Mouse (Mus musculus): ENCODE measurements at regions not wholly inside any gene's neighbourhood (a gene's known extent, or its start where the extent isn't known, plus 50 kb on each side); places are given as distances from the start of the nearest gene placed in this dataset.

DNA sequence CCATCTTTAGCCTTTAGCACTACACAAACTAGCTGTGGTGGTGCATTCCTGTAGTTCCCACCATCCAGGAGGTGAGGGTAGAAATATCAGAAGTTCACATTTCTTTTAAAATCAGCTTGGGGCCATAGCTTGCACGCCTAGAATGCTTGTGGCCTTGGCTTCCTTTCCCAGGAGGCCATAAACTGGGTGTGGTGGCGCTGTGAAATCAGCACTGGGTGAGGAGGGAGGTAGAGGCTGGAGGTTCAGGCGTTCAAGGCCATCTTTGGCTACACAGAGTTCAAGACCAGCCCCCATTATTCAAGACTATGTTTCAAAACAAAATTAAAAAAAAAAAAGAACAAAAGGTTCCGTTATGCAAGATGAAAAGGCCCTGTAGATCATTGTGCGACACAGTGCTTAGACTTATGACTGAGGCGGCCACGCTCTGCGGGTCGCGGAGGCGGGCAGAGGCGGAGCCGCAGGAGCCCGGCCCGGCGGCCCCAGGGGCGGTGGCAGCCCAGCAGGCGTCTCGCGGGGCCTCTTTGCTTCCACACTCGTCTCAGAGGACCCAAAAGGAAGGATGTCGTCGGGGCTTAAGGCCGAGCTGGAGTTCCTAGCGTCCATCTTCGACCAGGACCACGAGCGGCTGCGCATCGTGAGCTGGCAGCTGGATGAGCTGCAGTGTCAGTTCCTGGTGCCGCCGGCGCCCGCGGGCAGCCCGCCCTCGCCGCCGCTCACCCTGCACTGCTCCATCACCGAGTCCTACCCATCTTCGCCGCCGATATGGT lies 134.7 kb upstream of the Usp9x start:
- TF ChIP-seq GATA1 (IDR thresholded peaks at IDR 0.05; ENCODE audit: borderline replicate concordance, low read length) (no peak), FLI1 (IDR thresholded peaks at IDR 0.05; ENCODE audit: low read length) (no peak)
